Mouse (Mus musculus) kidney, embryonic 15.5 days (tissue): ENCODE data around the gene Zfp280d. TPM values are rescaled to one million over a fixed set of nuclear protein-coding genes. Genes with fewer than 3 reads are reported as not detected.

Source experiments
- ATAC-seq: fragments of 200-750 bp; cut with Nextera tagmentation; replicated peaks from 2 replicates; pipeline ENCODE4 v1.8.0; 2017; ENCODE audit warnings: moderate TSS enrichment; ENCODE audit not compliant: low FRiP score
- H3K27ac ChIP-seq: fragments of 300-500 bp; sonication (generic); 2 replicates; pipeline ENCODE4 v1.5.1; 2015; ENCODE audit warnings: mild to moderate bottlenecking, inconsistent platforms
- H3K27me3 ChIP-seq: fragments of 300-500 bp; sonication (generic); 2 replicates; pipeline ENCODE4 v1.6.1; 2015; ENCODE audit warnings: inconsistent platforms
- H3K36me3 ChIP-seq: fragments of 300-500 bp; sonication (generic); 2 replicates; pipeline ENCODE4 v1.6.1; 2015; ENCODE audit warnings: inconsistent platforms
- H3K4me1 ChIP-seq: fragments of 300-500 bp; sonication (generic); 2 replicates; pipeline ENCODE4 v1.6.1; 2015; ENCODE audit warnings: inconsistent platforms
- H3K4me2 ChIP-seq: fragments of 300-500 bp; sonication (generic); 2 replicates; pipeline ENCODE4 v1.6.1; 2015; ENCODE audit warnings: moderate library complexity, mild to moderate bottlenecking, inconsistent platforms
- H3K4me3 ChIP-seq: fragments of 300-500 bp; sonication (generic); replicated peaks from 2 replicates; pipeline ENCODE4 v1.5.1; 2015; ENCODE audit warnings: mild to moderate bottlenecking, inconsistent platforms
- H3K9ac ChIP-seq: fragments of 300-500 bp; sonication (generic); 2 replicates; pipeline ENCODE4 v1.6.1; 2015; ENCODE audit warnings: mild to moderate bottlenecking, inconsistent platforms
- H3K9me3 ChIP-seq: fragments of 300-500 bp; sonication (generic); replicated peaks from 2 replicates; pipeline ENCODE4 v1.6.1; 2016; ENCODE audit warnings: inconsistent platforms
- WGBS: fragments of 180-500 bp; shearing (Covaris S2); methylation state at CpG from one replicate; pipeline ENCODE4 v1.1.7; 2015; ENCODE audit warnings: mixed read lengths; 5-methylcytosine and 5-hydroxymethylcytosine counted together
- polyA plus RNA-seq: library from polyadenylated mRNA; unstranded; fragments of >200 nt; fragmentation: Nextera tagmentation; extraction: Ambion mirVana; gene quantifications from 2 replicates; pipeline ENCODE4 v1.2.1, GENCODE M21; 2015

The Zfp280d gene
- polyA plus RNA-seq = 38.4 and 41.3 TPM in 2 replicates

DNA sequence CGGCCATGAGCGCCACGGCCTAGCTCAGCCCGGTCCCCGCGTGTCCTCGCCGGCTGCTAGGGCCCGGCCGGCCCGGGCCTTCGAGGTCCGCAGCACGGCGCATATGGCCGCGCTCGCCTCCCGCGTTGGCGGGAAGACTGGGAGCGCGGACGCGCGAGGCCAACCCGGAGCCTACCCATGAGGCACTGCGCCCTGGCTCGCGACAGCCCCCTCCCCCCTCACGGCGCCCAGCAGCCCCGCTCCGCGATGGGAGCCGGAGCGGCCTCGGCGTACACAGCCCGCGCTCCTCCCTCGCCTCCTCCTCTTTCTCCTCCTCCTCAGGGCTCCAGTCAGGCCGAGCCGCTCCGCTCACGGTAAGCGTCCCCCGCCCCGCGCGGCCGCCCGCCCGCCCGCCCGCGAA, at the start of gene Zfp280d:
Gene Zfp280d (plus strand): TSS at position 184 of the 400 bp plus-strand sequence.
- no peaks in the 10 kb centered on the region for H3K36me3 ChIP-seq
- H3K4me3 ChIP-seq = peak within 1 kb of the TSS; percentile 60
- ATAC-seq = peak; percentile 99
- no peaks in the 10 kb centered on the region for H3K27me3 ChIP-seq
- 0 out of 2 replicates have a peak, but pooled peaks cover 3% of the 10 kb centered on the region for H3K9me3 ChIP-seq
- peaks cover 13% of the 10 kb centered on the region for H3K4me1 ChIP-seq
- WGBS = 1% methylated on average over 55 of the region's 57 CpGs
- H3K9ac ChIP-seq = peak within 1 kb of the TSS; percentile 86
- peak within 1 kb of the TSS; percentile 96 for H3K27ac ChIP-seq
- H3K4me2 ChIP-seq = peak within 1 kb of the TSS; percentile 78

DNA sequence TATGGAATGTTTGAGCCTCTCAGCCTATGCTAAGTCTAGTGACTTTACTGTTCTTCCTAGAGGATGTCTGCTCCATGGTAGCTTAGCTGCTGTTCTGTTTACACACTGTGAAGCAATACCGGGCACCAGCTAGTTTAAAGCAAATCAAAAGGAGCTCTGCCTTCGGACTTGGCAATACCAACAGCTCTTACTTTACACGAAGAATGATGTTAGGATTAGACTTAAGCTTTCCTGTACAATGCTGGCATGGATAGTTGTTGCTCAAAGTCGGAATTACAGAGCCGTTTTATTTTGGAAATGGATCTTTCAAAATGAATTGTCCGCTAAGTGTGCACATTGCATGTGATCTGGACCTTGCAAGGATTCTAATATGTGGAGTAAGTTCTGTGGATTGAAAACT, 48.1 kb upstream of the Zfp280d start:
- no peaks in the 10 kb centered on the region for H3K36me3 ChIP-seq
- 87% methylated on average over 6 of the region's 6 CpGs for WGBS
- no peak overlapping the region for H3K4me2 ChIP-seq
- no peak overlapping the region for H3K9ac ChIP-seq
- H3K27me3 ChIP-seq = no peaks in the 10 kb centered on the region
- no peak overlapping the region for H3K4me3 ChIP-seq
- no peaks in the 10 kb centered on the region for H3K4me1 ChIP-seq
- no peak for ATAC-seq
- H3K9me3 ChIP-seq = no peaks in the 10 kb centered on the region
- H3K27ac ChIP-seq = no peak overlapping the region

DNA sequence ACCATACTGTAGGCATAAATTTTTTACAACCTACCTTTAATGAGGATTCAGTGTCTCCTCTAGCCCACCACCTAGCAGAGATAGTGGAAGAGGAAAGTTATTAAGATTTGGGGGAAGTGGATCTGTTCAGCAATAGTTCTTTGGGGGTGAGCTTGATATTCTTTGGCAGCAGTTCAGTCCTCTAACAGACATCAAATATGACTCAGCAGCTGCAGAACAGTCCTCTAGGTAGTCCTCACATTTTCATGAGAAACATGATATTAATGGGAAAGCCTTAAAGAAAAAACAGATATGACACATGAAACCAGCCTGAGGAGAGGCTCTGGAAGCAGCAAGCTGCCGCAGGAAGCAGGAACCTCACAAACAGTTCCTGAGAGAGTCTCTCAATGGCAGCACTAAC, 22.0 kb upstream of the Zfp280d start:
- Histone ChIP-seq H3K9me3 (peaks cover 8% of the 10 kb centered on the region; the same call in 1 of the 2 replicates), H3K4me3 (no peak overlapping the region), H3K9ac (no peak overlapping the region), H3K36me3 (no peaks in the 10 kb centered on the region), H3K27me3 (no peaks in the 10 kb centered on the region), H3K4me1 (no peaks in the 10 kb centered on the region), H3K27ac (no peak overlapping the region), H3K4me2 (no peak overlapping the region)
- WGBS = 86% methylated on average over 1 of the region's 1 CpGs
- no peak for ATAC-seq

GRCm38 (mm10) chr9:72255227-72255626, 19.4 kb upstream of the Zfp280d start:
- no peak overlapping the region for H3K27ac ChIP-seq
- no peak overlapping the region for H3K4me2 ChIP-seq
- H3K9me3 ChIP-seq = peaks cover 5% of the 10 kb centered on the region; the same call in 1 of the 2 replicates
- ATAC-seq = no peak
- no peak overlapping the region for H3K9ac ChIP-seq
- no peaks in the 10 kb centered on the region for H3K36me3 ChIP-seq
- no peak overlapping the region for H3K4me3 ChIP-seq
- H3K27me3 ChIP-seq = no peaks in the 10 kb centered on the region
- WGBS = 88% methylated on average over 1 of the region's 1 CpGs
- no peaks in the 10 kb centered on the region for H3K4me1 ChIP-seq

- no peaks in the 10 kb centered on the region for H3K27me3 ChIP-seq
- H3K27ac ChIP-seq = no peak overlapping the region
- no peak overlapping the region for H3K4me3 ChIP-seq
- WGBS = 56% methylated on average over 3 of the region's 3 CpGs
- no peaks in the 10 kb centered on the region for H3K36me3 ChIP-seq
- H3K9ac ChIP-seq = no peak overlapping the region
- no peak overlapping the region for H3K4me2 ChIP-seq
- no peak for ATAC-seq
- no peaks in the 10 kb centered on the region for H3K4me1 ChIP-seq
- peaks cover 5% of the 10 kb centered on the region; the same call in 1 of the 2 replicates for H3K9me3 ChIP-seq
These were observed 18.0 kb upstream of the Zfp280d start for GRCm38 (mm10) chr9:72256646-72257045.

DNA sequence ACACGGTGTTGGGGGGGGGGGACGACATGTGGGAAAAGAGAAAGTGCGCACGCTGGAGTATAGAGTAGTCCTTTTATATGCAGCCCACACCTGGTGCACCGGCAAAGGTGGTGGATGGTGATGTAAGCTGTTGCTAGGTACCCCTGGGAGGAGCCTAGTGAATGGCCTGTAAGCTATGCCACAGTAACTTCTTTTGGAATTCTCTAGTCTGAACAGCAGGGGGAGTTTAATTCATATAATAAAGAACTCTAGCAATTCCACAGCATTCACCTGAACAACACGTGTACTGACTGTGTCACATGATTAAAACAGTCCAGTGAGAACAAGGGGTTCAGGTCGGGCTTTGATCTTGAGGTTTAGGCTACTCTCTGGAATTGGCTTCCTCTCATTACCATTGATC, 14.3 kb upstream of the Zfp280d start:
- Histone ChIP-seq H3K4me3 (no peak overlapping the region), H3K27me3 (no peaks in the 10 kb centered on the region), H3K9me3 (peaks cover 3% of the 10 kb centered on the region), H3K27ac (no peak overlapping the region), H3K4me2 (peak overlapping the region; percentile 15; the same call in 1 of the 2 replicates), H3K36me3 (no peaks in the 10 kb centered on the region), H3K9ac (no peak overlapping the region), H3K4me1 (no peaks in the 10 kb centered on the region)
- ATAC-seq = peak; percentile 78; the same call in 1 of the 2 replicates
- 29% methylated on average over 6 of the region's 7 CpGs for WGBS

GRCm38 (mm10) chr9:72264859-72265258, 9.8 kb upstream of the Zfp280d start:
- Histone ChIP-seq H3K9me3 (peaks cover 2% of the 10 kb centered on the region; the same call in 1 of the 2 replicates), H3K4me1 (no peaks in the 10 kb centered on the region), H3K4me3 (no peak overlapping the region), H3K27me3 (no peaks in the 10 kb centered on the region), H3K27ac (no peak overlapping the region), H3K9ac (no peak overlapping the region), H3K36me3 (no peaks in the 10 kb centered on the region), H3K4me2 (no peak overlapping the region)
- ATAC-seq = no peak
- WGBS = 76% methylated on average over 3 of the region's 3 CpGs

DNA sequence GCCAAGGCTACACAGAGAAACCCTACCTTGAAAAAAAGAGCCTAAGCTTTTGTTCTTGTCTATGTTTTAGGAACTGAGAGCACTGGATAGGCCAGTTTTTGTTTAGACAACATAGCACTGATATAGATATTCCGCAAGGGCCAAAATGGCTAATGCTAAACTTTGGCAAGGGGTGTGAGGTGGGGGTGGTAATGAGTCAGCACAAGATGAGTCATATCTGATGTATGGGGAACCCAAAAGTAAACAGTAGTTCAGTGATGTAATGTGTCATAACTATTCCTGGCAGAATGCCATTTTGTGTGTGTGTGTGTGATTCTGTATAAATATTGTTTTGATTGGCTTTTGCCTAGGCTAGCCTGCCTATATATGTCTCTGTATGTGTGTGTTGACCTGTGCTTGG, 4.5 kb upstream of the Zfp280d start:
- Histone ChIP-seq H3K4me1 (peaks cover 3% of the 10 kb centered on the region; the same call in 1 of the 2 replicates), H3K27me3 (no peaks in the 10 kb centered on the region), H3K27ac (no peak overlapping the region), H3K4me2 (no peak overlapping the region), H3K4me3 (no peak overlapping the region), H3K36me3 (no peaks in the 10 kb centered on the region), H3K9ac (no peak overlapping the region), H3K9me3 (0 out of 2 replicates have a peak, but pooled peaks cover 5% of the 10 kb centered on the region)
- WGBS = 92% methylated on average over 1 of the region's 1 CpGs
- no peak for ATAC-seq

DNA sequence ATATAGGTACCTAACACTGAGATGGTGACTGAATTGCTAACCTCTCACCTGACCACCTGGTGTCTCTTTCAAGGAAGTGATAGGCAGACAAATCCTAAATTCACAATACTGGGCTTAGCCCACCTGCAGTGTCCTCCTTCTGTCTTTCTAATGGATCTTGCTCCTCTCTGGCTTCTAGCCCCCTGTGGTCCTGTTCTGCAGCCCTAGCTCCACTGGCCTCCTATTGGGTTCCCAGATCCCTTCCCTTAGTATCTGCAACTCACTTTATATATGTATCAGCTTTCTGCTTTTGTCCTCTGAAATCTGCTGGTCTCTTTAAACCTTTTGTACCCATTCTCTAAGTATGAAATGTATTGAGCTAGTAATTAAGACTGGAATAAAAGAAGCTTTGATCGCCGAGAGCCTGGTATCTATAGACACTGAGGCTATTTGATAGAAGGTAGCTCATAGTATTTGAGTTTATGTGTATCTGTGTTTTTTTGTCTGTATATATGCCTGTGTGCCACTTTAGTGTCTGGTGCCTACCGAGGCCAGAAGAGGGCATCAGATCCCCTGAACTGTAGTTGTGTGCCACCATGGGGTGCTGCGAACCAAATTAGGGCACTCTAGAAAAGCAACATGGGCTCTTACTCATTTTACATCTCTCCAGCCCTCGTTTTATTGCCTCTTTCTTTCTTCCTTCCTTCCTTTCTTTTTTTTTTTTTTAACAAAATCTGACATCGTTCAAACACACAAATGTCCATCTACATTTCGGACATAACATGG, 832 bp upstream of the Zfp280d start:
- Histone ChIP-seq H3K4me2 (peak overlapping the region; percentile 78; the same call in 1 of the 2 replicates), H3K27me3 (no peaks in the 10 kb centered on the region), H3K4me1 (peaks cover 13% of the 10 kb centered on the region), H3K36me3 (no peaks in the 10 kb centered on the region), H3K27ac (no peak overlapping the region), H3K9ac (no peak overlapping the region), H3K9me3 (0 out of 2 replicates have a peak, but pooled peaks cover 3% of the 10 kb centered on the region), H3K4me3 (no peak overlapping the region)
- ATAC-seq = no peak
- 85% methylated on average over 7 of the region's 7 CpGs for WGBS

- peak overlapping the region; percentile 78 for H3K4me2 ChIP-seq
- no peaks in the 10 kb centered on the region for H3K27me3 ChIP-seq
- no peaks in the 10 kb centered on the region for H3K36me3 ChIP-seq
- peaks cover 13% of the 10 kb centered on the region for H3K4me1 ChIP-seq
- peak overlapping the region; percentile 86 for H3K9ac ChIP-seq
- peak; percentile 92 for ATAC-seq
- peak overlapping the region; percentile 96 for H3K27ac ChIP-seq
- 0 out of 2 replicates have a peak, but pooled peaks cover 3% of the 10 kb centered on the region for H3K9me3 ChIP-seq
- H3K4me3 ChIP-seq = peak overlapping the region; percentile 60
- WGBS = 1% methylated on average over 61 of the region's 70 CpGs
These were observed 680 bp downstream of the Zfp280d start for GRCm38 (mm10) chr9:72275101-72275978.

DNA sequence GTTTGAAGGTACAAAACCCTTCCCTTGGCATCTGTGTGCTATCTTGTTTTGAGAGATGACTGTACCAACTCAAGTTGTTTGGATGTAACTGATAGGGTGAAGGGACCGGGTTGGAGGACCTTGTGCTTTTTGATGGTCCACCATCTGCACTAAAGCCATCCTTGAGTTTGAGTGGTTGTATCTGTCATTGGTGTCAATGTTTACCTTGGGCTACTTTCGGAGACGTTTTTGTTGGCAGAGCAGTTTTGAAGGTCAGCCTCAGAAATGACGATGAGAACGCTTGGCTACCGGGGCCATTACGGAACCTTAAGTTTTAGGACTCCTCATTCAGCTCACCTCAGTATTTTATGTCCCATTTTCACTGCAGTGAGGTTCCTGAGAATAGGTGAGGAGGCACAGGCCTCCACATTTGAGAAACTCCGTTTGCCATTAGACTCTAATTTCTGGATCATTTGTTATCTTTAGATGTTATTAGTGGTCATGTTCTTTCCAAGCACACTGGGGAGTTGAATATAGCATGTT, 1.4 kb downstream of the Zfp280d start:
- Histone ChIP-seq H3K27ac (peak overlapping the region; percentile 96), H3K4me3 (peak overlapping the region; percentile 60), H3K4me2 (peak overlapping the region; percentile 78), H3K9ac (peak overlapping the region; percentile 86), H3K36me3 (no peaks in the 10 kb centered on the region), H3K9me3 (0 out of 2 replicates have a peak, but pooled peaks cover 3% of the 10 kb centered on the region), H3K27me3 (no peaks in the 10 kb centered on the region), H3K4me1 (peaks cover 13% of the 10 kb centered on the region)
- WGBS = 18% methylated on average over 8 of the region's 8 CpGs
- ATAC-seq = no peak
